Mouse (Mus musculus) left cerebral cortex, postnatal 4 days (tissue): ENCODE measurements around the gene Gm21834. TPM values are rescaled to one million over a fixed set of nuclear protein-coding genes. Genes with fewer than 3 reads are reported as not detected.

ENCODE experiments used
- DNase-seq: peaks from one replicate; pipeline ENCODE4 v3.0.0-alpha.2; 2022
- intact Hi-C: fragments of 180-260 bp; cut with DNase I; formaldehyde crosslinking; loops from one replicate; pipeline ENCODE4 v1.15.1; 2025
- total RNA-seq, 2 experiments: library from RNA; stranded (reverse); gene quantifications; 2 replicates each; pipeline ENCODE4 v1.2.3; 2021

Gm21834 gene
- total RNA-seq, result not detected

DNA sequence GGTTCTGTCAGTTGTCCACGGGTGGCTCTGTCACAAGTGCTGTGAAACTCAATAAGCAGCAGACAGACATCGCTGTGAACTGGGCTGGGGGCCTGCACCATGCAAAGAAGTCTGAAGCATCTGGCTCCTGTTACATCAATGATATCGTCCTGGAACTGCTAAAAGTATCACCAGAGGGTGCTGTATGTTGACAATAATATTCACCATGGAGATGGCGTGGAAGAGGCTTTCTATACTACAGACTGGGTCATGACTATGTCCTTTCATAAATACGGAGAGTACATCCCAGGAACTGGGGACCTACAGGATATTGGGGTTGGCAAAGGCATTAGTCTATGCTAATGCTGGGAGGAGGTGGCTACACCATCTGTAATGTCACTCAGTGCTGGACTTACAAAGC is at the start of gene Gm21834:
Gene Gm21834 (minus strand): TSS at position 101 of the 400 bp plus-strand sequence.
- intact Hi-C loops, result no loop called here
- no peak for DNase-seq

DNA sequence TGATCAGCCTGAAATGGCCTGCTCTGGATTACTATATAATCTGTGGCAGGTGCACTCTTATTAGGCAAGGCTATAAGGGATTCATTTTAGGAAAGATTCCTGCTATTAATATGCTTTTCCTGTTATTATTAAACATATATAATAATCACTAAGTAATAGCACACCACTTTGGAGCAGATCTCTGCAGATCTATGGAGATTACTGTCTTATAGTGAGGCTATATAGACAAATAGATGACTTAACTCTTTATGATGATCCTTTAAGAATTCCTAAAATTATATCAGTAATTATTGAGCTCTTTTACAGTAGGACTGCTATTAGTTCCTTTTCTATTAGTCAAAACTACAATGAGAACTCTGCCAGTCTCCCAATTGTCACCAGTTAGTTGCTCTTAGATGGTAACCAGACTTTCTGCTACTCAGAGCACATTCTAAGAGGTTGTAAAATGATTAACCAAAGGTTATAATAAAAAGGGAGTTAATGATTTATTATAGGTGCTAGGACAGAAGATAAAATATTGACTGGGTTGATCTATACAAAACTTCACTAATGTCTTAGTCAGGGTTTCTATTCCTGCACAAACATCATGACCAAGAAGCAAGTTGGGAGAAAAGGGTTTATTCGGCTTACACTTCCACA is 46.3 kb upstream of the Gm21834 start:
- intact Hi-C loops, result no loop called here

DNA sequence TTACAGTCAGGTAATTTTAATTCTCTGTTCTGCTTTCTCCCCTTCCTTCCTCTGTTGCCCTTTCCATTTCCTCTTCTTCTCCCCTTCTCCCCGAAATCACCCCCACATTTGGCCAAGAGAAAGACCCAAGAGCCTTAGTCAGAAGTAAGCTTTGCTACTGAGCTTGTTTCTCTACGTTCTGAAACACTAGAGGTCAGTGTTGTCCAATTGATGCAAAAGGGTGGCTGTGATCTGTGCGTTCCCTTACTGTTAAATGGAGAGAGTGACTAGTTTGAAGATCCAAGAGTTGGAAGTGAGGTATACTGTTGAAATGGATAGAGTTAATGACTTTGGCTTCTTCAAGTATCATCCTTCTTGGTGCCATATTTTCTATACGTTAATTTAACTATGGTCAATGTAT is 28.9 kb upstream of the Gm21834 start:
- no peak for DNase-seq
- intact Hi-C loops, result loop anchor here (5.0 to 10.0 kb wide), 3 partner anchors 814 to 1136 kb away; no protein-coding TSS in a partner anchor

More for the DNA sequence above, 46.3 kb upstream of the Gm21834 start:
- DNase-seq, result no peak

DNA sequence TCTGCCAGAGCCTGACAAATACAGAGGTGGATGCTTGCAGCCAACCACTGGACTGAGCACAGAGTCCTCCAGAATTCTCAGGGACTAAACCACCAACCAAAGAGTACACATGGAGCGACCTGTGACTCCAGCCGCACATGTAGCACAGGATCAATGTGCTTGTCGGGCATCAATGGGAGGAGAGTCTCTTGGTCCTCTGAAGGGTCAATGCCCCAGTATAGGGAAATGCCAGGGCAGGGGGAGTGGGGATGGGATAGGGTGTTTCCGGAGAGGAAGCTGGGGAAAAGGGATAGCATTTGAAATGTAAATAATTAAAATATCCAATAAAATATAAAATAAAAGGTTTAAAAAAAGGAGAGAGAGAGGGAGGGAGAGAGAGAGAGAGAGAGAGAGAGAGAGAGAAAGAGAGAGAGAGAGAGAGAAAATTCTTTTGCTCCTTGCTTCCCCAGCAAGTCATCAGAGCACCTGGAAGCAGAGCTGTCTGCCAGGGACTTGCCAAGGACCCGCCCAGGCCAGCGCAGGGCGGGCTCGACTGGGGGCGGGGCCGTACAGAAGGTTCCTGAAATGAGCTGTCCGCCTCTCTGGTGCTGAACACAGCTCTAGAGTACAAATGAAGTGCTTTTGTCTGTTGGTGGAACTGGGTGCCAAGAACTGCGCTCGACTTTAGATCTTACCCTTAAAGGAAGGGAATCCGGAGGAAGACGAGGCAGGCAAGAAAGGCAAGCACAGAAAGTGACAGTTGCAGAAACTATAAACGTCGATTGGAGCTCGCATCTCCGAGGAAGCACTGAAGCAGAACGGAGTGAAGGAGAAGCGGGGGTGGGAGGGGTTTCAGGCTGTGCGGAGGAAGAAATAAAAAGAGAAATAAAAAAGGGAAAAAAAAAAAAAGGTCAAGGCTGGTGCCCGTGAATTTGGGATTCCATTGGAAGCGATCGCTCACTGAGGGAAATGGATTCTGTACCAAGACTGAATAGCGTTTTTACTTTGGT is 26.9 kb upstream of the Gm21834 start, which contains the start of gene Cntnap5c:
Gene Cntnap5c (plus strand): TSS at position 949 of the 989 bp plus-strand sequence.
- intact Hi-C loops, result no loop called here

DNA sequence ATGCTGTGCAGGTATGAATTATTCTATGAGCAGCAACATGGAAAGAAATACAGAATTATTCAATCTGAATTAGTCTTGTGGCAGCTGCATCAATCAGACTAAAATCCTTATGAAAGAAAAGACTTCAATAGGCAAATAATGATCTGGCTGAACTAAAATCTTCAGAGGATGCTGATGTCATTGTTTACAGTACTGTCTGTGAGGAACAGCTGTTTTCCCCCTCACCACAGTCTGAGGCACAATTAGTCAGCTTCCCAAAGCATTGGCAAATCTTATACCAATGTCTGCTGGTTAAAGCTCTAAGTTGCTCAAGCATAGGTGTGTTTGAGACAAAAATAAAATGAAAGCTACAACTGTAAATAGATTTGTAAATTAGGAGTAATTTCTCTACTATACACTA is 25.3 kb upstream of the Gm21834 start:
- DNase-seq, result no peak
- intact Hi-C loops, result no loop called here

More for the DNA sequence above, 26.9 kb upstream of the Gm21834 start, which contains the start of gene Cntnap5c:
- peak; percentile 64 for DNase-seq

DNA sequence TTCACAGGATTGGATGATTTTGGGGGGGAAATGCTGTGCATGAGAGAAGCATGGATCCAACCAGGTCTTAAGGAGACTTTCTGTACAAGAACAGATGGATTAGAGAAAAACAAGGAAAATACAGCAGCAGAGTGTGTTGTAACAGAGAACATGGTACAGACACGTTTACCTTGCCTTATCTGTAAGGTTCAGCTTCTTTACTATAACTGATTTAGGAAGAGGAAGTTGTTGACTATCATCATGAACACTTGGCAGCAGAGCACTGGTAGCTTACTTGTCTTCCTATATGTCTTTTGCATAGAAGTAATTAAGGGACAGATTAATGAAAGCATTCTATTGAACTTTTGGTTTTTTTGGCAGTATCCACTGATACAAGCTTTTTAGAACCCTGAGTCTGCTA is 16.0 kb upstream of the Gm21834 start:
- intact Hi-C loops, result no loop called here
- DNase-seq, result no peak

DNA sequence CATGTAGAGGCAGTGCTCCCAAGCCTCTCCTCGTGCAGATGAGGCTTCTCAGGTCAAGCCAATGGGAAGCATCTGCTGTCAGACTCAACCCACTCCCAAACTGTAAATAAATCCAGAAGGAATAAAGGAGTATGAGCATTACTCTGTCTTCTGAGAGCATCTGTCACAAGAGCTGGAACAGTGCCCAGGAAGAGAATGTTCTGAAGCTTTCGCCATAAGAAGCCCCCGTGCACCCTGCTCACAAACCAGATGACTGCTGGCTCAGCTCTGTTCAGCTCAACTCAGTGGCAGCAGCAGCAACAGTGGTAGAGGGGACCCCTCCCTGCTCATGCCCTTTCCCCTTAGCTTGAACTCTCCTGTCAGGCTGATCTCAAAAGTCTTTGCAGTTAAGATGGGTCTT is 47.2 kb downstream of the Gm21834 start:
- DNase-seq, result peak; percentile 50
- intact Hi-C loops, result no loop called here

Other genes starting within 250 kb of the Gm21834 start
- under 1 TPM in 1 of 2 experiments, not detected in 1; 0.14 TPM for gene Vmn2r120, start 196.7 kb downstream of the Gm21834 start, total RNA-seq
- 1 to 10 TPM; 7.7 to 7.9 TPM for gene Cntnap5c, start 27.4 kb upstream of the Gm21834 start, total RNA-seq